Mouse (Mus musculus) cerebellum, adult 2 months (tissue): ENCODE measurements at regions not wholly inside any gene's neighbourhood (a gene's known extent, or its start where the extent isn't known, plus 50 kb on each side); places are given as distances from the start of the nearest gene placed in this dataset.

ENCODE experiments used
- CTCF ChIP-seq: fragments of 200-500 bp; IDR thresholded peaks from 2 replicates; pipeline ENCODE4 v1.5.1; 2011; ENCODE audit warnings: low read depth, mild to moderate bottlenecking, control low read depth, low read length, moderate library complexity, borderline replicate concordance; ENCODE audit not compliant: insufficient read depth
- POLR2A ChIP-seq: fragments of 200-500 bp; IDR thresholded peaks from 2 replicates; pipeline ENCODE4 v1.6.1; 2011; ENCODE audit warnings: low read length, control low read depth, borderline replicate concordance; ENCODE audit not compliant: insufficient read depth

DNA sequence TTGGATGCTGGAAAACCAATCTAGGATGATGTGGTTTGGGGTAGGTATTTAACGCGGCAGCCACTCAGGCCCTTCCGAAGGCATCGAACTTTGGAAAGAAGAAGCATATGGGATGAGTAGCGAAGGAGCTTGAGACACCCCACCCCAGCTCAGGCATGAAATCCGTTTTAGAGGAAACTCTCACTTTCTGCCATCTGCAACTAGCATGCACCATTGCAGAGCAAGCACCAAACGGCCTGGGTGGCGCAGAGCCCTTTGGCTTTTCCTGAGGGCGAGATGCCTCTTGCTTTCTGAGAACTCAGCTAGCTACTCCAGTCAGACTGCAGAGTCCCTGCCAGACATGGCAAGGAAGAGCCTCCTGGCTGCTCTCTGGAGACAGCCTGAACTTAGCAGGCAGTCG, 209.9 kb upstream of the Nlrp1b start:
- TF ChIP-seq CTCF (no peak), POLR2A (no peak)
